Mouse (Mus musculus): ENCODE measurements around the gene Upp2. TPM values are rescaled to one million over a fixed set of nuclear protein-coding genes. Genes with fewer than 3 reads are reported as not detected.

The Upp2 gene
- polyA plus RNA-seq, 1 experiment from 2014 or later: 9.0 TPM

DNA sequence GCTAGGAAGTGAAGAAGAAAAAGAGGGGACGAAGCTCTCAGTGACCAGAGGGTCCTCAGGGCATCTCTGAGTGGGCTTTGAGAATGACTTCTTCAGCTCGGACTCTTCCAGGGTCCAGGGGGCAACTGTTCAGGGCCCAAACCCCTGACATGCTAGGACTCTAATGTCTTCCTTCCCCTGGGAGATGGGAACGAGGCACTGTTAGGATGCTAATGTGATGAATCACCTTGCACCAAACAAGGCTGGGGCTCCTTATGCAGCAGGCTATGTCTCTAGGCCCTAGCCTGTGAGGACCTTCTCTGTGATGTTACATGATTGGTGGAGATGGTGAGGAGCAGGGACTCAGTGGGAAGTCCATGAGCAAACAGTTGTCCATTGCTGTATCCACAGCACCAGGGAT is 114.3 kb downstream of the Upp2 start:
- Histone ChIP-seq H3K4me2 (ENCODE audit: low read length) (no peak overlapping the region), H3K4me3 (ENCODE audit: low read depth, low read length) (no peak overlapping the region), H3K27me3 (replicated peaks; ENCODE audit: control insufficient read depth, insufficient read depth, low read length) (no peaks in the 10 kb centered on the region), H3K27ac (ENCODE audit: low read depth) (no peak overlapping the region), H3K36me3 (ENCODE audit: control insufficient read depth, insufficient read depth, low read length) (no peaks in the 10 kb centered on the region), H3K9ac (ENCODE audit: low read length) (no peak overlapping the region), H3K4me1 (replicated peaks; ENCODE audit: control insufficient read depth, insufficient read depth, low read length) (no peaks in the 10 kb centered on the region), H3K9me3 (ENCODE audit: control insufficient read depth, low read length) (no peaks in the 10 kb centered on the region)
- WGBS: 73% methylated on average over 3 of the region's 3 CpGs
- ATAC-seq (replicated peaks; ENCODE audit: low FRiP score, low TSS enrichment, low read depth) (no peak), DNase-seq (ENCODE audit: low spot score) (peak; percentile 45)

GRCm38 (mm10) chr2:58697501-58697900 is 130.4 kb downstream of the Upp2 start:
- H3K4me2 ChIP-seq (ENCODE audit: low read length): no peak overlapping the region
- H3K9ac ChIP-seq (ENCODE audit: low read length): no peak overlapping the region
- WGBS: 82% methylated on average over 8 of the region's 8 CpGs
- ATAC-seq (replicated peaks; ENCODE audit: low FRiP score, low TSS enrichment, low read depth): no peak
- DNase-seq (ENCODE audit: low spot score): no peak
- H3K36me3 ChIP-seq (ENCODE audit: control insufficient read depth, insufficient read depth, low read length): no peaks in the 10 kb centered on the region
- no peaks in the 10 kb centered on the region for H3K4me1 ChIP-seq (replicated peaks; ENCODE audit: control insufficient read depth, insufficient read depth, low read length)
- no peak overlapping the region for H3K4me3 ChIP-seq (ENCODE audit: low read depth, low read length)
- no peak overlapping the region for H3K27ac ChIP-seq (ENCODE audit: low read depth)
- H3K9me3 ChIP-seq (ENCODE audit: control insufficient read depth, low read length): no peaks in the 10 kb centered on the region
- no peaks in the 10 kb centered on the region for H3K27me3 ChIP-seq (replicated peaks; ENCODE audit: control insufficient read depth, insufficient read depth, low read length)

GRCm38 (mm10) chr2:58699931-58700330 is 132.8 kb downstream of the Upp2 start:
- DNase-seq (ENCODE audit: low spot score) (peak; percentile 85), ATAC-seq (replicated peaks; ENCODE audit: low FRiP score, low TSS enrichment, low read depth) (peak; percentile 55; the same call in 1 of the 2 replicates)
- no peak overlapping the region for H3K4me3 ChIP-seq (ENCODE audit: low read depth, low read length)
- no peaks in the 10 kb centered on the region for H3K9me3 ChIP-seq (ENCODE audit: control insufficient read depth, low read length)
- 17% methylated on average over 5 of the region's 5 CpGs for WGBS
- H3K27me3 ChIP-seq (replicated peaks; ENCODE audit: control insufficient read depth, insufficient read depth, low read length): no peaks in the 10 kb centered on the region
- no peak overlapping the region for H3K4me2 ChIP-seq (ENCODE audit: low read length)
- H3K36me3 ChIP-seq (ENCODE audit: control insufficient read depth, insufficient read depth, low read length): no peaks in the 10 kb centered on the region
- no peak overlapping the region for H3K9ac ChIP-seq (ENCODE audit: low read length)
- no peaks in the 10 kb centered on the region for H3K4me1 ChIP-seq (replicated peaks; ENCODE audit: control insufficient read depth, insufficient read depth, low read length)
- no peak overlapping the region for H3K27ac ChIP-seq (ENCODE audit: low read depth)

DNA sequence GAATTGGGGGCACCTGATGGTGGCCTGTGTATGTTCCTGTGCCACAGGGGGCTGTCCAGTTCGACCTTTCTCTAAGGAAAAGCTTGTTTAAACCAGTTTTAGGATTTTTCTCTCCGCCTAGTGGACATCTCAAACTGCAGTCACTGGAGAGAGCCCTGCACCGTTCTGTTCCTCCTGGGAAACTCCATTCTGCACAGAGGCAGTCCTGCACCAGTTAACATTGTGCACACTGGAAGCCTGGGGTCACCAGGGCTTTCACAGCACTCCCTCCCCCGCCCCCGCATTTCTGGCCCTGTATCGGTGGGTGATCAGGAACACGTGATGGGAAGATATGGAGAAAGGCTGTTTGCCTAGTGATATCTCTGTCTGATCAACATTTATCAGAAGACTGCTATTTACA is 133.3 kb downstream of the Upp2 start:
- no peaks in the 10 kb centered on the region for H3K36me3 ChIP-seq (ENCODE audit: control insufficient read depth, insufficient read depth, low read length)
- 51% methylated on average over 7 of the region's 7 CpGs for WGBS
- DNase-seq (ENCODE audit: low spot score) (no peak), ATAC-seq (replicated peaks; ENCODE audit: low FRiP score, low TSS enrichment, low read depth) (0 out of 2 replicates have a peak, but pooled peaks have one; percentile 27)
- H3K9me3 ChIP-seq (ENCODE audit: control insufficient read depth, low read length): no peaks in the 10 kb centered on the region
- no peak overlapping the region for H3K9ac ChIP-seq (ENCODE audit: low read length)
- H3K4me1 ChIP-seq (replicated peaks; ENCODE audit: control insufficient read depth, insufficient read depth, low read length): no peaks in the 10 kb centered on the region
- H3K27me3 ChIP-seq (replicated peaks; ENCODE audit: control insufficient read depth, insufficient read depth, low read length): no peaks in the 10 kb centered on the region
- no peak overlapping the region for H3K4me2 ChIP-seq (ENCODE audit: low read length)
- no peak overlapping the region for H3K27ac ChIP-seq (ENCODE audit: low read depth)
- H3K4me3 ChIP-seq (ENCODE audit: low read depth, low read length): no peak overlapping the region

DNA sequence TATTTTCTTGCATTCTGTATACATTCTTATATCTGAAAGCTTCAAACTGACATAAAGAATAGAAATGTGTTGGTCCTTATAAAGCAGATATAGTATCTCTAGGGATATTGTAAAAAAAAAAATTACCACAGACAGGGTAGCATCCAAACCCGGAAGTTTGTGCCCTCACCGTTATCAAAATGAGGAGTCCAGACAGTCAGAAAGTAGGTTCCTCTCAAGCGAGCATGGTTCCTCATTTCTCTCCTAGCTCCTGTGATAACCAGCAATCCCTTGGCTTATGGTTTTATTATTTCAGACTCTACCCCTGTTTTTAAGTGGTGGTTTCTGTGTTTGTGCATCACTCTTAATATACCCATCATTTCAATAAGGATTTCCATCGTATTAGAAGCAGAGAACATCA is 134.5 kb downstream of the Upp2 start:
- Histone ChIP-seq H3K9ac (ENCODE audit: low read length) (no peak overlapping the region), H3K4me1 (replicated peaks; ENCODE audit: control insufficient read depth, insufficient read depth, low read length) (no peaks in the 10 kb centered on the region), H3K9me3 (ENCODE audit: control insufficient read depth, low read length) (no peaks in the 10 kb centered on the region), H3K36me3 (ENCODE audit: control insufficient read depth, insufficient read depth, low read length) (no peaks in the 10 kb centered on the region), H3K27me3 (replicated peaks; ENCODE audit: control insufficient read depth, insufficient read depth, low read length) (no peaks in the 10 kb centered on the region), H3K4me3 (ENCODE audit: low read depth, low read length) (no peak overlapping the region), H3K27ac (ENCODE audit: low read depth) (no peak overlapping the region), H3K4me2 (ENCODE audit: low read length) (no peak overlapping the region)
- ATAC-seq (replicated peaks; ENCODE audit: low FRiP score, low TSS enrichment, low read depth): no peak
- WGBS: 88% methylated on average over 4 of the region's 4 CpGs
- no peak for DNase-seq (ENCODE audit: low spot score)

- DNase-seq (ENCODE audit: low spot score) (no peak), ATAC-seq (replicated peaks; ENCODE audit: low FRiP score, low TSS enrichment, low read depth) (no peak)
- no peak overlapping the region for H3K27ac ChIP-seq (ENCODE audit: low read depth)
- 86% methylated on average over 6 of the region's 6 CpGs for WGBS
- H3K9me3 ChIP-seq (ENCODE audit: control insufficient read depth, low read length): no peaks in the 10 kb centered on the region
- no peaks in the 10 kb centered on the region for H3K4me1 ChIP-seq (replicated peaks; ENCODE audit: control insufficient read depth, insufficient read depth, low read length)
- H3K27me3 ChIP-seq (replicated peaks; ENCODE audit: control insufficient read depth, insufficient read depth, low read length): no peaks in the 10 kb centered on the region
- no peaks in the 10 kb centered on the region for H3K36me3 ChIP-seq (ENCODE audit: control insufficient read depth, insufficient read depth, low read length)
- H3K9ac ChIP-seq (ENCODE audit: low read length): no peak overlapping the region
- H3K4me3 ChIP-seq (ENCODE audit: low read depth, low read length): no peak overlapping the region
- H3K4me2 ChIP-seq (ENCODE audit: low read length): no peak overlapping the region
These were observed 136.1 kb downstream of the Upp2 start for GRCm38 (mm10) chr2:58703226-58703625.

DNA sequence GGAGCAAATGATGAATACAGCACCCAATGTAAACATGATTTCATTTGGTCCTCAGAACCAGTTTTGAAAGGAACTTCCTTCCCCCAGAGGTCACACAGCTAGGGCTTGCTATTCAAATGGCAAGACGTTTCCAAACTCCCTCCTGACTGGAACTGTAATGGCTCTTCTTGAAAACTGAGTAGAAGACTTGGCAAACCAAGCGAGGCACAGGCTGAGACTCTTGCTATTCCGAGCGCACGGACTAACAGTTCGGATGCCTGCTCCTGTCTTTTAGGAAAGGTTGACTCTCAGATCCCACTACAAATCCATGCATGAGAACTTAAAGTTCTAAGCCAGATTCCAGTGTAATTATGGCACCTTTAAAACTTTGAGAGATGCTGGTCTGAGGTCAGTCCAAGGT is 136.5 kb downstream of the Upp2 start:
- H3K4me1 ChIP-seq (replicated peaks; ENCODE audit: control insufficient read depth, insufficient read depth, low read length): no peaks in the 10 kb centered on the region
- no peak overlapping the region for H3K4me3 ChIP-seq (ENCODE audit: low read depth, low read length)
- no peak overlapping the region for H3K27ac ChIP-seq (ENCODE audit: low read depth)
- no peak for ATAC-seq (replicated peaks; ENCODE audit: low FRiP score, low TSS enrichment, low read depth)
- no peaks in the 10 kb centered on the region for H3K9me3 ChIP-seq (ENCODE audit: control insufficient read depth, low read length)
- no peak overlapping the region for H3K4me2 ChIP-seq (ENCODE audit: low read length)
- H3K9ac ChIP-seq (ENCODE audit: low read length): no peak overlapping the region
- WGBS: 82% methylated on average over 6 of the region's 6 CpGs
- no peak for DNase-seq (ENCODE audit: low spot score)
- H3K27me3 ChIP-seq (replicated peaks; ENCODE audit: control insufficient read depth, insufficient read depth, low read length): no peaks in the 10 kb centered on the region
- no peaks in the 10 kb centered on the region for H3K36me3 ChIP-seq (ENCODE audit: control insufficient read depth, insufficient read depth, low read length)

GRCm38 (mm10) chr2:58704576-58704975 is 137.5 kb downstream of the Upp2 start:
- DNase-seq (ENCODE audit: low spot score): no peak

GRCm38 (mm10) chr2:58707676-58708075 is 140.6 kb downstream of the Upp2 start:
- Histone ChIP-seq H3K4me1 (replicated peaks; ENCODE audit: control insufficient read depth, insufficient read depth, low read length) (peaks cover 3% of the 10 kb centered on the region; the same call in 1 of the 2 replicates), H3K9ac (ENCODE audit: low read length) (no peak overlapping the region), H3K36me3 (ENCODE audit: control insufficient read depth, insufficient read depth, low read length) (no peaks in the 10 kb centered on the region), H3K9me3 (ENCODE audit: control insufficient read depth, low read length) (no peaks in the 10 kb centered on the region), H3K27me3 (replicated peaks; ENCODE audit: control insufficient read depth, insufficient read depth, low read length) (no peaks in the 10 kb centered on the region), H3K27ac (ENCODE audit: low read depth) (no peak overlapping the region), H3K4me3 (ENCODE audit: low read depth, low read length) (no peak overlapping the region), H3K4me2 (ENCODE audit: low read length) (no peak overlapping the region)
- ATAC-seq (replicated peaks; ENCODE audit: low FRiP score, low TSS enrichment, low read depth): no peak
- WGBS: 79% methylated on average over 3 of the region's 3 CpGs
- DNase-seq (ENCODE audit: low spot score): no peak

More at GRCm38 (mm10) chr2:58704576-58704975, 137.5 kb downstream of the Upp2 start:
- Histone ChIP-seq H3K9me3 (ENCODE audit: control insufficient read depth, low read length) (no peaks in the 10 kb centered on the region), H3K4me2 (ENCODE audit: low read length) (no peak overlapping the region), H3K27ac (ENCODE audit: low read depth) (no peak overlapping the region), H3K4me3 (ENCODE audit: low read depth, low read length) (no peak overlapping the region), H3K27me3 (replicated peaks; ENCODE audit: control insufficient read depth, insufficient read depth, low read length) (no peaks in the 10 kb centered on the region), H3K4me1 (replicated peaks; ENCODE audit: control insufficient read depth, insufficient read depth, low read length) (no peaks in the 10 kb centered on the region), H3K9ac (ENCODE audit: low read length) (no peak overlapping the region), H3K36me3 (ENCODE audit: control insufficient read depth, insufficient read depth, low read length) (no peaks in the 10 kb centered on the region)
- 86% methylated on average over 3 of the region's 3 CpGs for WGBS
- no peak for ATAC-seq (replicated peaks; ENCODE audit: low FRiP score, low TSS enrichment, low read depth)
